Mouse (Mus musculus) adrenal gland (tissue): ENCODE data around the gene Lrrn3.

Experiments used
- intact Hi-C: fragments of 180-260 bp; cut with DNase I; formaldehyde crosslinking; loops from one replicate; pipeline ENCODE4 v1.15.1; 2025

The Lrrn3 gene

DNA sequence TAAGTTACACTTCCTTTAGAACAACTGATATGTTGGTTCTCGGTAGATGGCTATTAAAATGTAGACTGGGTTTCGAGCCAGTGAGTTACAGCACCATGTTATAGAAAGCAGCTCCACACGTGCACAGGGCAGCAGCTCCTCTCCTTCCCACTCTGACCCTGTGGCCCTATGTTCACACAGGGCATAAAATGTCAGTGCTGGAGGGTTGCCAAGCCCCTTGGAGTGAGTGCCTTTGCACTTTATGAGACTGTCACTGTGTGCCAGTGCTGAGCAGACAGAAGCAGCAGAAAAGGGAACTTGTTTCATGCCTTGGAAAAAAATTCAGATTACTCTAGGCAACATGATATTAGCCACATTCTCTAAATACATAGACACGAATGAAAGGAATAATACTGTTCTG lies 47.8 kb downstream of the Lrrn3 start:
- intact Hi-C loops: no loop called here

DNA sequence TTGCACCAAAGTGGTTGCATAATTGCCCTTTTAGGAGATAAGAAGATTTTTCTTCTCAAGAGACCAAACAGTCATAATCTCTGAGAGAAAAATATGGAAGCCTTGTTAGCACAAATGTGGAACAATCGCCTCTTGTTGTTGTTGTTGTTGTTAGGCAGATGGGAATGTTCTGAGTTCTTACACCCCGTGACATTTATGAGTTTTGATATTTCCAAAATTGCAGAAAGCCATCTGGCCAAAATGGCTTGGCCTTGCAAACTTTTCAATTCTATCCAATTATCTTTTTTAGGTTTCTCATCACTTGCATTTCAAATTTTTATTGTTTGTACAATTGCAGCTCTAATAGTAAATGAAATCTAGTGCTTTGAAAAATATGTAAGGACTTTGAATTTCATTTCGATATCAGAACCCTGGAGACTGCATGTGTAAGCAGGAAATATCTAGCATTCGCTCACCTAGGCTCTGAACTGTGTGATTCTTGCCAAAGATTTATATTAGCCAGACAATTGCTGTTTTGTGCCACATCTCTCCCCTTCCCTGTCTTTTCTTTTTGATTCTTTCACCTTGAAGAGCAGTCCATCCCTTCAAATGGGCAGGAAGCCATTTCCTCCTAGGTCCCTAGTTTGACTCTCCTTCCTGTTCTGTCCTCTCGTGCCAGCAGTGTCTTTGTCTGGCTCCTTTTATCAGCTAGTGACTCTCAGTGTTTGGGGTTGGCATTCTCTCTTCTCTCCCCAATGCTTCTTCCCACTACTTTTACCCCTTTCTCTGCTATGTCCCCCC lies 49.8 kb downstream of the Lrrn3 start:
- intact Hi-C loops: no loop called here

DNA sequence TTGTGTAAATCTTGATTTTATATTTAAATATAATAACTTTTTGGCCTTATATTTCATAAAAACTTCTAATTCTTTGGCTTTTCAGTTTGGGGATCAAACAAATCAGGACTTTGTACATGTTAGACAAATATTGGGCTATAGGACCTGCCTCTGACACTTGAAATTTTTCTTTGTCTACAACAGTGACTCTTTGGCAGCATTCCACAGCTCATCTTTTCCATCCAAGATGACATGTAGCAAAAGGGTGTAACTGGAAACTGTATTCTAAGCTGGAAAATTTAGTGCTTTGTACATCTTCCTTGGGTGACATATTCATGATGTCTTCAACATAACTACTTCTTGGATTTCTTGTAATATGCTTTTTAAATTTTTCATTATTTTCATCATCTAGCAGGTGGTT lies 57.4 kb downstream of the Lrrn3 start:
- intact Hi-C loops: no loop called here

DNA sequence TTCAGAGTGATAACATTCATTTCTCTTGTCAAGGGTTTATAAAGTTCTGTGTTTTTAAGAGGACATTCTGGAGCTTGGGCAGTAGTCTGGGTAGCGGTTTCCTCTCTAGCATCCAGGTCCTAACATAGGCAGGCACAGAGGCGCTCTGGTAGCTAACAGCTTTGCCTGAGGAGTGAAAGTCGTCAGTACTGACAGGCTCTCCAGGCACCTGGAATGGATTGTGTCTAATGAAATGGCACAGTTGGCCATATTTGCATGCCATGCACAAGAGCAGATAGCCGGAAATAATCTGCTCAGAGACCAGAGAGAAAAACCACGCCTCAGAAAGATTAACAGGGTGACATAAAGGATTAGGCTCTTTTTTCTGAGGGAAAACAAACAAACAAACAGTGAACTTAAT lies 58.8 kb downstream of the Lrrn3 start:
- intact Hi-C loops: no loop called here

DNA sequence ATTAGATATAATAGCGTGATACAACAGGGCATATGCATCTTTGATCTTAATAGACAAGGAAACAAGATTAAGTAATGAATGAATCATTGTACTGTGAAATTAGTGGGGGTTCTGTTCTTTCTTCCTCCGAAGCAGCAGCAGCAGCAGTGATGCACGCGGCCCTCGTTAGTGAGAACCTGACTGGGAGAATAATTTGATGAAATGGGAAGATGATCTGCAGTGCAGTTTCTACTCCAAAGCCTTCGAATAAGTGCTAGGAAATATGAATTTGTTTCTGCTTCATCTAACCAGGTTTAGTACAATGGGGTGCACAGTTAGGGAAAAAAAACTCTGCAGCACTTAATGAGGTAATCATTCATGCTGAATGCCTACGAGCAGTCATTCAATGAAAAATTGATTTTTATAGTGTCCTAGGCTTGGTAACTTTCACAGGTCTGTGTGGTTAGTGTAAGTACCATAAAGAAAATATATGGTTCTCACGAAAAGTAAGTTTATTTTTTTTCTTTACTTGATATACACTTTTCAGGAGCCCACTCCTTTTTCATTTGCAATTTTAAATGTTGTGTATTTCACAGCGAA lies 61.0 kb downstream of the Lrrn3 start:
- intact Hi-C loops: no loop called here

DNA sequence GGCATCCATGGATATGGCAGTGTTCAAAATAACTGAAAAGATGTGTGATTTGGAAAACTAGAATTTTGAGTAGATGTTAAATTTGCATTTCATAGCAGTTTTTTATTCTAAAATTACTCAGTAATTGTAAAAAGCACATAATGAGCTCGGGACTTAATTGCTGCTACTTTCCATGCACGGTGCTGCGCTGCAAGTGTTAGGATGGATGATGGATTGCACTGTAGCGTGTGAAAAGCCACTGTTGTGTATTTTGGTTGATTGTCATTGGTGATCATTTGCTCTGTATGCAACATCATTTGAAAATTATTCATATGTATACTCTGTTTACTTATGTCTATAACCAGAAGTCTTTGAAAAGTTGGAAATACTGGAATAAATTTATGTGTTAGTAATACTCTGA lies 68.3 kb downstream of the Lrrn3 start:
- intact Hi-C loops: no loop called here

DNA sequence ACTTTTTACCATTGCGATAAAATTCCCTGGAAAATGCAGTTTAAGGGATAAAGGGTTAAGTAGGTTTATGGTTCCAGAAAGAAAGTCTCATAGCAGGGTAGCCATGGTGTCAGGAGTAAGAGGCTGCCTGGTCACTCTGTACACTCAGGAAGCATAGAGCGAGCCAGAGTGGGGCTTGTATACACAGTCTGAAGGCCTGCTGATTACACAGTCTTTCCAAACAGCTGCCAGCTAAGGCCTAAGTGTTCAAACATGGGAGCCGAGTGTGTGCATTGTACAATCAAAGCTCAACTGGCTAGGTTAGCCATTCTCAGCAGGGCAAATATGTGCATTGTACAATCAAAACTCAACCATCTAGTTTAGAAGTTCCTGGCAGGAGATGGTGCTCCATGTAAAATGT lies 69.1 kb downstream of the Lrrn3 start:
- intact Hi-C loops: no loop called here

DNA sequence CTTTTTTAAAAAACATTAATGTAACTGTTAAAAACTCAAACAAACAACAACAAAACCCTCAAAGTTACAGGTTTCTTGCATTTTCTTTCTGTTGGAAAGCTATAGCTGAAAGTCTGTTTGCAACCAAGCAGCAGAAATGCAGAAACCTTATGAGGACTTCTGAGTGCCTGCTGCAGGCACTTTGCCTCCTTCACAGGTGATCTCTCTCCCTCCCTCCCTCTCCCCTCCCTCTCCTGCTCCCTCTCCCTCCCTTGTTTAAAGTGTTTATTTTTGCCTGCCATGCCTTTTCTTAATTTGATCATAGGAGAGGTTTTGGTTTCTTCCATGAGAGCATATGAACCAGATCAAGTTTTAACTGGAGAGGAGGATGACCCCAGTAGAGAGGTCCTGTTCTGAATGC lies 69.6 kb downstream of the Lrrn3 start:
- intact Hi-C loops: no loop called here

DNA sequence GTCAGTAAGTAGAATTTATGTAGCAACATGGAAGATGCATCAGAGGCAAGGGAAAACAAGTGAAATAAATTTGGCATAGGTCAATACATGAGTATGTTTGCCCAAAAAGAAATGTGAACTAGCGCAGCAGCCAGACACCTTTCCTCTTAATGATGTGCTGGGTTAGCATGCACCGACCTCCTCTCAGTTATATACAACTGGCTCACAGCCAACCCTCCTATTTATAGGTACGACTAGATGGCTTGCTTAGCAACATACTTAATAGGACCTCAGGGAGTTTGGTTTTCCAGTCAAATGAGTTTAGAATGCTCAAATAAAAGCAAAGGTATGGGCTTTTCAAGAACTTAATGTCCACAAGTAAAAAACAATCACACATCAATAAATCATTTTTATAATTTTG lies 76.8 kb downstream of the Lrrn3 start:
- intact Hi-C loops: no loop called here

DNA sequence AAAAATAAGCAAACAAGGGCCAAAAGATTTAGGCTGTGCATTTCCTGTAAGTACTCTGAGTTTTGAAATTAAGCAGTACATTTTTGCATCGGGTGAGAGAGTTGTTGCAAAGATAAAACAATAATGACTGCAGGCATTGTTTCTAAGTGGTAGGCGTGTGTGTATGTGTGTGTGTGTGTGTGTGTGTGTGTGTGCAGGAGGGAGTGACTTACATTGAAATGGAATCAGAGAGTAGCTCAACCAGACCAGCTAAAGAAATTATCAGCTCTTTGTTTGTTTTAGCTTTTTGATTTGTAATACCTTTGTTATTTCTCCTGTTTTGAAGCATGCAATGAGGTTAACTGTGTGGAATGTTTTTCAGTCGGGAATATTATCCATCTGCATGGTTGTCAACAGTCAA lies 84.3 kb downstream of the Lrrn3 start:
- intact Hi-C loops: no loop called here
